Mouse (Mus musculus): ENCODE results near the gene Ttc23.

DNA sequence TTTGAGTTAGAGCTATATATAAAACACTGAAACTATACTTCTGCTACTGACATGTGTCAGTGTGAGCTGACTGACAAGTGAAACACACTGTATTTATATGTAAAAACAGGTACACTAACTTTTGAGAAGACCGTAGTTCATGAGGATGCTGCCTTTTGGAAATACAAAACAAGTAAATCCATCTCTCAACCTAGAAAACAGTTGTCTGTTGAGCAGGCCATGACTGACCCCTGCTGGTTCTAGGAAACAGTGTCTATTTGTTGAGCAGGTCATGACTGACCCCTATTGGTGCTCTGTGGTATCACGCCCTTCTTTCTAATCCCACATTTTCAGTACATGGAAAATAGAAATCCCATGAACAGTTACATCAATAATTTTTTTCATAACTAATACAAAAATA is 16.4 kb upstream of the Ttc23 start:
- TF ChIP-seq HCFC1 (IDR thresholded peaks at IDR 0.05; ENCODE audit: borderline replicate concordance, insufficient read depth, low read length): no peak
- no peak for TF ChIP-seq CHD2 (IDR thresholded peaks at IDR 0.05; ENCODE audit: low read depth, low read length)
- TF ChIP-seq MAFK (IDR thresholded peaks at IDR 0.05; ENCODE audit: insufficient read depth, low read depth, low read length): no peak
- peak; percentile 94; the same call in 1 of the 2 replicates for TF ChIP-seq ZC3H11A (IDR thresholded peaks at IDR 0.05; ENCODE audit: borderline replicate concordance, low read depth, low read length)

Measured in ES-E14 (cell line).